Mouse (Mus musculus) liver, embryonic 15.5 days (tissue): ENCODE results near the gene Ssh2. TPM values are rescaled to one million over a fixed set of nuclear protein-coding genes. Genes with fewer than 3 reads are reported as not detected.

Experiments
- polyA plus RNA-seq: library from polyadenylated mRNA; unstranded; fragments of >200 nt; fragmentation: Nextera tagmentation; extraction: Ambion mirVana; gene quantifications from 2 replicates; pipeline ENCODE4 v1.2.1, GENCODE M21; 2015

The Ssh2 gene
- polyA plus RNA-seq, 1 experiment from 2014 or later = 3.9 TPM

Other genes with a start within 250 kb of the Ssh2 start
- gene Slc6a4, start 217.7 kb upstream of the Ssh2 start, polyA plus RNA-seq = 2.1 and 2.4 TPM in 2 replicates
- 18.4 and 21.0 TPM in 2 replicates for gene Nsrp1, start 137.9 kb upstream of the Ssh2 start, polyA plus RNA-seq
- 0.09 and 0.24 TPM in 2 replicates for gene Efcab5, start 27.3 kb upstream of the Ssh2 start, polyA plus RNA-seq
- gene Coro6, start 246.1 kb downstream of the Ssh2 start, polyA plus RNA-seq = 0.16 and 0.35 TPM in 2 replicates